Mouse (Mus musculus): ENCODE results near the gene Olfr520. TPM values are rescaled to one million over a fixed set of nuclear protein-coding genes. Genes with fewer than 3 reads are reported as not detected.
A peak's percentile ranks its signal among the peaks of the same experiment; 100 is the strongest.

Gene Olfr520
- polyA plus RNA-seq, 1 experiment from 2014 or later: not detected

DNA sequence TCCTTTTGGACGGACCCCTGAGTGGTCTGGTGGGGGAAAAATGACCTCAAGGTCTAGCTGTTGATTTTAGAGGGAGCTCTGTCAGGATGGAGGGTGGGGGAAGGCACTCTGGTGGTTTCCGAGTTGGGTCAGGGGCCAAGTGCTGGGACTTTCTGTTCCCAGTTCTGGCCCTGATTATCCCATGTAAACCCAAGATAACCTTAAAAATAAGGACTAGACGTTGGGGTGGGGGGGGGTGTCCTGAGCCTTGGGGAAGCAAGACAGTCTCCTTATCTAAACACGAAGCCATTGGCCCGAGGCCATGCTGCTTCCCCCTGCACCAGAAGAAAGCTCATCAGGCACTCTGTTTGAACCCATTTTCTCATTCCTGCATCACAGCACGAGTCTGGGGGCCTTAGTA, 27.9 kb upstream of the Olfr520 start:
- no peak for ATAC-seq (ENCODE audit: low FRiP score)
- H3K4me2 ChIP-seq: no peak overlapping the region
- no peak overlapping the region for H3K4me3 ChIP-seq (replicated peaks)
- H3K9me3 ChIP-seq: no peaks in the 10 kb centered on the region
- H3K27me3 ChIP-seq: peaks cover 3% of the 10 kb centered on the region; the same call in 1 of the 2 replicates
- WGBS: 47% methylated on average over 6 of the region's 6 CpGs
- no peaks in the 10 kb centered on the region for H3K36me3 ChIP-seq (replicated peaks)
- H3K4me1 ChIP-seq: peaks cover 4% of the 10 kb centered on the region
- no peak overlapping the region for H3K27ac ChIP-seq
- H3K9ac ChIP-seq: no peak overlapping the region

- ATAC-seq (ENCODE audit: low FRiP score): no peak
- H3K4me3 ChIP-seq (replicated peaks): no peak overlapping the region
- no peak overlapping the region for H3K9ac ChIP-seq
- H3K27me3 ChIP-seq: peaks cover 8% of the 10 kb centered on the region; the same call in 1 of the 2 replicates
- peaks cover 7% of the 10 kb centered on the region for H3K4me1 ChIP-seq
- H3K9me3 ChIP-seq: no peaks in the 10 kb centered on the region
- H3K27ac ChIP-seq: no peak overlapping the region
- WGBS: 73% methylated on average over 3 of the region's 3 CpGs
- no peak overlapping the region for H3K4me2 ChIP-seq
- no peaks in the 10 kb centered on the region for H3K36me3 ChIP-seq (replicated peaks)
Measured at GRCm38 (mm10) chr7:99704736-99705519, 25.1 kb upstream of the Olfr520 start.

- Histone ChIP-seq H3K36me3 (replicated peaks) (no peaks in the 10 kb centered on the region), H3K9ac (no peak overlapping the region), H3K27me3 (peaks cover 8% of the 10 kb centered on the region; the same call in 1 of the 2 replicates), H3K27ac (0 out of 2 replicates have a peak overlapping the region, but pooled peaks have one; percentile 19), H3K4me2 (no peak overlapping the region), H3K9me3 (no peaks in the 10 kb centered on the region), H3K4me3 (replicated peaks) (no peak overlapping the region), H3K4me1 (peaks cover 7% of the 10 kb centered on the region)
- ATAC-seq (ENCODE audit: low FRiP score): no peak
- 59% methylated on average over 4 of the region's 4 CpGs for WGBS
Measured at GRCm38 (mm10) chr7:99706341-99707037, 23.6 kb upstream of the Olfr520 start.

DNA sequence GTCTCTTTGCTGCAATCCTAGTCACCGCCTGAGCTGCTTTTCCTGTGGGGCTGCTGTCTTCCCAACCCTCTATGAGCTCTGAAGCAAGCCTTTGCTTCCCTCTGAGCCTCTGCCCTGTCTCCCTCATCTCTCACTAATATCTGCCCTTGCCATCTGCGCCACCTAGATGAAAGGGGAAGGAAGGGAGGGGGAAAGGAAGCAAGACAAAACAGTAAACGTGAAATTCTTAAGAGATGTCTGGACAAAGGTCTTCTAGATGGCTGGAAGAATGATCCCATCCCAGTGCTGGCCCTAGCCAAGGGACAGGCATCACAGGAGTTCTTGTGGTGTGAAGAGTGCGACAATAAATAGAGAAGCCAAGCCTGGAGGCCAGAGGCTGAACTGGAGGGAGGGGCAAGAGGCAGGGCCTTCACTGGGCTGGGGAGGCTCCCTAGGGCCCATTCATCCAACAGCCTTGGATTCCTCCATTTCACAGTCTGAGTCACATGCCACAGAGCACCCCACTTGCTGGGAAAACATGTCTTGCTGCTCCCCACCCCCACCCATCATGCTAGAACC, 23.0 kb upstream of the Olfr520 start:
- H3K4me3 ChIP-seq (replicated peaks): no peak overlapping the region
- H3K9me3 ChIP-seq: no peaks in the 10 kb centered on the region
- H3K27me3 ChIP-seq: peaks cover 8% of the 10 kb centered on the region; the same call in 1 of the 2 replicates
- no peak for ATAC-seq (ENCODE audit: low FRiP score)
- H3K27ac ChIP-seq: no peak overlapping the region
- H3K4me1 ChIP-seq: peaks cover 7% of the 10 kb centered on the region
- H3K9ac ChIP-seq: no peak overlapping the region
- no peaks in the 10 kb centered on the region for H3K36me3 ChIP-seq (replicated peaks)
- no peak overlapping the region for H3K4me2 ChIP-seq
- WGBS: 64% methylated on average over 4 of the region's 4 CpGs

DNA sequence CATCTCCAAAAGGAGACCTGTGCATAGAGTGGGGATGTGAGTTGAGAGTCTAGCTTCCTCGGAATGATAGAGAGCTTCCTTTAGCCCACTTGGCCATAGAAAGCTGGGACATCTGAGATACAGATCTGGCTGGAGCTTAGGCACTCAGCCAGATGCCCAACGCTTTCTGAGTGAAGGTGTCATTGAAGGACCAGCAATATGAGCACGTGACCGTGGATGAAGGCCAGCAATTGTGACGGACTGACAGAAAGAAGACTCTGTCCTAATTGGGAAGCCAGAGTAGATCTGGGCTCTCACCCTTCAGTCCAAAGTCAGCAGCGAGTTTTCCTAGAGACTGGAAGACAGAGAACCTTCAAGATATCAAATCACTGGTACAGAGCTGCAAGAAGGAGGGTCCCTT, 22.4 kb upstream of the Olfr520 start:
- H3K9me3 ChIP-seq: no peaks in the 10 kb centered on the region
- no peak for ATAC-seq (ENCODE audit: low FRiP score)
- no peak overlapping the region for H3K4me2 ChIP-seq
- H3K36me3 ChIP-seq (replicated peaks): no peaks in the 10 kb centered on the region
- no peak overlapping the region for H3K9ac ChIP-seq
- H3K4me3 ChIP-seq (replicated peaks): no peak overlapping the region
- peaks cover 8% of the 10 kb centered on the region; the same call in 1 of the 2 replicates for H3K27me3 ChIP-seq
- WGBS: 87% methylated on average over 6 of the region's 6 CpGs
- no peak overlapping the region for H3K27ac ChIP-seq
- peaks cover 3% of the 10 kb centered on the region; the same call in 1 of the 2 replicates for H3K4me1 ChIP-seq

GRCm38 (mm10) chr7:99708301-99708721, 21.8 kb upstream of the Olfr520 start:
- Histone ChIP-seq H3K9me3 (no peaks in the 10 kb centered on the region), H3K4me2 (no peak overlapping the region), H3K36me3 (replicated peaks) (no peaks in the 10 kb centered on the region), H3K9ac (no peak overlapping the region), H3K4me1 (peaks cover 3% of the 10 kb centered on the region; the same call in 1 of the 2 replicates), H3K27ac (no peak overlapping the region), H3K27me3 (peaks cover 8% of the 10 kb centered on the region; the same call in 1 of the 2 replicates), H3K4me3 (replicated peaks) (no peak overlapping the region)
- WGBS: 77% methylated on average over 8 of the region's 8 CpGs
- ATAC-seq (ENCODE audit: low FRiP score): no peak

- Histone ChIP-seq H3K4me1 (peaks cover 3% of the 10 kb centered on the region; the same call in 1 of the 2 replicates), H3K27me3 (peaks cover 8% of the 10 kb centered on the region; the same call in 1 of the 2 replicates), H3K4me2 (no peak overlapping the region), H3K9ac (no peak overlapping the region), H3K36me3 (replicated peaks) (no peaks in the 10 kb centered on the region), H3K27ac (no peak overlapping the region), H3K9me3 (no peaks in the 10 kb centered on the region), H3K4me3 (replicated peaks) (no peak overlapping the region)
- 74% methylated on average over 5 of the region's 5 CpGs for WGBS
- ATAC-seq (ENCODE audit: low FRiP score): no peak
Measured at GRCm38 (mm10) chr7:99708750-99709149, 21.3 kb upstream of the Olfr520 start.

DNA sequence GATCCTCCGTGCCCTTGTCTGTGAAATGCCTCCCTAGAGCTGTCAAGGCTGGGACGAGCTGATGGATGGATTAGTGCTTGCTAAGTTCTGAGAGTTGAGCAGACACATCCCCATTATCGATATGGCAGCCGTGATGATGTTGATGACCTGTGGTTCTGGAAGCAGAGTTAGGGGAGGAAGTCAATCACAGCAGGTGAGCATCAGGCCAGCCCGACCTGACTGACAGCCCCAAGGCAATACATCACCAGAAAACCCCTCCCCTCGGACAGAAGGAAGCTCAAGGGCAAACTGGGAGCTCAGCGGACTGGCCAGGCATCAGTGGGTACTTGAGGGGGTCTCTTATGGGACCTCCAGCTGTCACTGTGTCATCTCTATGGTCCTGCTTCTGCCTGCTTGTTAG, 20.1 kb upstream of the Olfr520 start:
- peaks cover 3% of the 10 kb centered on the region; the same call in 1 of the 2 replicates for H3K4me1 ChIP-seq
- no peak overlapping the region for H3K9ac ChIP-seq
- H3K4me3 ChIP-seq (replicated peaks): no peak overlapping the region
- H3K27ac ChIP-seq: no peak overlapping the region
- H3K27me3 ChIP-seq: peaks cover 8% of the 10 kb centered on the region; the same call in 1 of the 2 replicates
- H3K4me2 ChIP-seq: no peak overlapping the region
- ATAC-seq (ENCODE audit: low FRiP score): no peak
- no peaks in the 10 kb centered on the region for H3K36me3 ChIP-seq (replicated peaks)
- WGBS: 84% methylated on average over 7 of the region's 7 CpGs
- no peaks in the 10 kb centered on the region for H3K9me3 ChIP-seq

DNA sequence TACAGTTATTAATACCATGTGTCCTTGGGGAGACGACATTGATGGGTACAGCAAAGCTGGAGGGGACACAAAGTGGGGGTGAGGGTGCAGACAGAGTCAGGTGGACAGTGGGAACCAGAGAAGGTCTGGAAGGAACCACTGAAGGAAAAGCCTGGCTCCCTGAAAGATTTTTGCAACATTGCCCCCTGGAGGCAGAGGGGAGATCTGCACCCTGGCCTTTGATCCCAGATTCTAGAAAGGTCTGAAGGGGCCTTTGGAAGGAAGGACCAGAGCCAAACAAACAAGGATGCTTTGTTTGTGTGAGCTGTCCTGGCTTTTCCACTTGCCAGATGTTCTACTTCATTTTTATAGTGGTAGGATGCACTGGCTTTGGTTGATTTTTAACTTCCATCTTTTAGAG, 19.6 kb upstream of the Olfr520 start:
- Histone ChIP-seq H3K9me3 (no peaks in the 10 kb centered on the region), H3K36me3 (replicated peaks) (no peaks in the 10 kb centered on the region), H3K9ac (no peak overlapping the region), H3K4me2 (no peak overlapping the region), H3K27me3 (peaks cover 8% of the 10 kb centered on the region; the same call in 1 of the 2 replicates), H3K4me3 (replicated peaks) (no peak overlapping the region), H3K4me1 (peaks cover 3% of the 10 kb centered on the region; the same call in 1 of the 2 replicates), H3K27ac (no peak overlapping the region)
- WGBS: 29% methylated on average over 1 of the region's 1 CpGs
- no peak for ATAC-seq (ENCODE audit: low FRiP score)

DNA sequence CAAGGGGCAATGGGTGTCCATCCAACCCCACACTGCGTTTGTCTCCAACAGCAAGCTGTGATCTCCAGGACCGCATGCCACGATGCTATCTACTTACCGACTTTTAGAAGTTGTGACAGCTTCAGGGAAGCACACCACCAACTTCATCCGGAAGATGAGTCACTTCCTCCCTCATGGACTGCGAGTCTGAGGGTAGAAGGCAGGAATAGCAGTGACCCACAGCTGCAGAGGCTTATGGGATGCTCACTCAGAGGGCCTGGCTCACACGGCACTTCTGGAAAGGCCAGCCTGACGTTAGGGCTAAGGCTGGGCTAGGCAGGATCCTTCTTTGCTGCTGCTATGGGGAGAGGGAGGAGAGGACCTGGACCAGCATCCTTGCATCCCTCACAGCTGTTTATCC, 18.9 kb upstream of the Olfr520 start, which contains the start of gene Slco2b1:
Gene Slco2b1 (minus strand): TSS at position 175 of the 400 bp plus-strand sequence.
- H3K36me3 ChIP-seq (replicated peaks): no peaks in the 10 kb centered on the region
- no peak within 1 kb of the TSS for H3K4me3 ChIP-seq (replicated peaks)
- H3K27ac ChIP-seq: no peak within 1 kb of the TSS
- no peaks in the 10 kb centered on the region for H3K9me3 ChIP-seq
- ATAC-seq (ENCODE audit: low FRiP score): no peak
- H3K4me1 ChIP-seq: peaks cover 3% of the 10 kb centered on the region; the same call in 1 of the 2 replicates
- 85% methylated on average over 8 of the region's 8 CpGs for WGBS
- H3K4me2 ChIP-seq: no peak within 1 kb of the TSS
- no peak within 1 kb of the TSS for H3K9ac ChIP-seq
- peaks cover 8% of the 10 kb centered on the region; the same call in 1 of the 2 replicates for H3K27me3 ChIP-seq

DNA sequence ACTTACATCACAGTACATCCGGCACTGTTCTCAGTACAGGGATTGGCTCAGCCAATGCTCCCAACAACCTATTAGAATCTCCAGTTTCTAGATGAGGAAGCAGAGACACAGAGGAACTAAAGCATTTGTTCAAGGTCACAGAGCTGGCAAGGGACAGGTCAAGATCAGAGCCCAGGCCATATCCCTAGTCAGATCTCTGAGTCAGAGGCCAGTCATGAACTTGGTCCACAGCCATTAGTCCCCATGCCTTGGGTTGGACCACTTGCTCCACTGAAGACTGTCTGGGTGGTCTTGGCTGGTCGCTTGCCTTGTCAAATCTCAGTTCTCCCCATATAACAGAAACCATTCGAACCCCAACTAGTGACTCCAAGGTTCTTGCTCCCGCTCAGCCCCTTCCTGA, 17.6 kb upstream of the Olfr520 start:
- no peak overlapping the region for H3K4me3 ChIP-seq (replicated peaks)
- peaks cover 3% of the 10 kb centered on the region; the same call in 1 of the 2 replicates for H3K4me1 ChIP-seq
- H3K4me2 ChIP-seq: no peak overlapping the region
- H3K27me3 ChIP-seq: peaks cover 2% of the 10 kb centered on the region; the same call in 1 of the 2 replicates
- no peaks in the 10 kb centered on the region for H3K36me3 ChIP-seq (replicated peaks)
- no peaks in the 10 kb centered on the region for H3K9me3 ChIP-seq
- ATAC-seq (ENCODE audit: low FRiP score): no peak
- no peak overlapping the region for H3K9ac ChIP-seq
- WGBS: 82% methylated on average over 4 of the region's 4 CpGs
- H3K27ac ChIP-seq: no peak overlapping the region

- 91% methylated on average over 2 of the region's 2 CpGs for WGBS
- no peak overlapping the region for H3K4me3 ChIP-seq (replicated peaks)
- H3K4me2 ChIP-seq: no peak overlapping the region
- no peak overlapping the region for H3K27ac ChIP-seq
- no peaks in the 10 kb centered on the region for H3K27me3 ChIP-seq
- H3K4me1 ChIP-seq: no peaks in the 10 kb centered on the region
- no peaks in the 10 kb centered on the region for H3K36me3 ChIP-seq (replicated peaks)
- no peak overlapping the region for H3K9ac ChIP-seq
- ATAC-seq (ENCODE audit: low FRiP score): no peak
- H3K9me3 ChIP-seq: no peaks in the 10 kb centered on the region
Measured at GRCm38 (mm10) chr7:99716536-99716935, 13.5 kb upstream of the Olfr520 start.

Data from forebrain, embryonic 12.5 days (tissue).